Mouse (Mus musculus): ENCODE results near the gene Hcar2.

GRCm38 (mm10) chr5:123842221-123842934 lies 22.9 kb downstream of the Hcar2 start:
- TF ChIP-seq POLR2A (IDR thresholded peaks at IDR 0.05; ENCODE audit: borderline replicate concordance, extremely low read depth, insufficient read depth, insufficient read length, poor library complexity, severe bottlenecking) (no peak), CTCF (IDR thresholded peaks at IDR 0.05; ENCODE audit: borderline replicate concordance, extremely low read depth, insufficient read depth, insufficient read length) (no peak)
